Mouse (Mus musculus) neural tube, embryonic 12.5 days (tissue): ENCODE data around the gene Slc3a2. TPM values are rescaled to one million over a fixed set of nuclear protein-coding genes. Genes with fewer than 3 reads are reported as not detected.

Source experiments
- ATAC-seq: fragments of 200-750 bp; cut with Nextera tagmentation; 2 replicates; pipeline ENCODE4 v1.8.0; 2017; ENCODE audit warnings: low read depth, mild to moderate bottlenecking, moderate TSS enrichment, moderate library complexity; ENCODE audit not compliant: low FRiP score
- H3K27ac ChIP-seq: fragments of 300-500 bp; sonication (generic); 2 replicates; pipeline ENCODE4 v1.5.1; 2016
- H3K27me3 ChIP-seq: fragments of 300-500 bp; sonication (generic); replicated peaks from 2 replicates; pipeline ENCODE4 v1.6.1; 2016; ENCODE audit warnings: mild to moderate bottlenecking
- H3K36me3 ChIP-seq: fragments of 300-500 bp; sonication (generic); 2 replicates; pipeline ENCODE4 v1.6.1; 2016; ENCODE audit warnings: mild to moderate bottlenecking
- H3K4me1 ChIP-seq: fragments of 300-500 bp; sonication (generic); 2 replicates; pipeline ENCODE4 v1.6.1; 2016
- H3K4me2 ChIP-seq: fragments of 300-500 bp; sonication (generic); replicated peaks from 2 replicates; pipeline ENCODE4 v1.6.1; 2016; ENCODE audit warnings: mild to moderate bottlenecking
- H3K4me3 ChIP-seq: fragments of 300-500 bp; sonication (generic); 2 replicates; pipeline ENCODE4 v1.5.1; 2016
- H3K9ac ChIP-seq: fragments of 300-500 bp; sonication (generic); 2 replicates; pipeline ENCODE4 v1.6.1; 2016; ENCODE audit warnings: mild to moderate bottlenecking
- H3K9me3 ChIP-seq: fragments of 300-500 bp; sonication (generic); 2 replicates; pipeline ENCODE4 v1.6.1; 2016; ENCODE audit warnings: mild to moderate bottlenecking
- whole genome bisulfite sequencing: fragments of 180-500 bp; shearing (Covaris S2); methylation state at CpG from one replicate; pipeline ENCODE4 v1.1.7; 2016; 5-methylcytosine and 5-hydroxymethylcytosine counted together
- polyA plus RNA-seq: library from polyadenylated mRNA; unstranded; fragments of >200 nt; fragmentation: Nextera tagmentation; extraction: Ambion mirVana; gene quantifications from 2 replicates; pipeline ENCODE4 v1.2.1, GENCODE M21; 2016

Slc3a2 gene
- polyA plus RNA-seq, 1 experiment from 2014 or later: 147 TPM

DNA sequence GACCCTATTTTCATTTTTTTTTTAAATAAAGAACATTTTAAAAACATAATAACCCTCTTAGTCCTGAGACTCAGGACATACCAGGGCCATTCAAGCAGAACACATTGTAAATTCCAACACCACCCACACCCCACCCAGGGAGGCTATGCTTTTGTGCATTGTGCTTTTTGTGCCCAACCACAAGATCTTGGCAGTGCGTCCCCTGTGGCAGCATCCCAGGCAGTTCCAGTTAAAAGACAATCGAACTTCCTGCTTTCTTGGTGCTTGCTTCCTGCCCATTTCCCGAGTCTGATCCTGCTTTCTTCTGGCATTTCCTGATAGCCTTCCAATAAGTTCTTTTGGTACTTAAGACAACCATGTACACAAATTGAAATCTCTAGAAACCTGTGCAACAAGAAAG, 20.7 kb downstream of the Slc3a2 start:
- no peaks in the 10 kb centered on the region for H3K4me1 ChIP-seq
- WGBS: 66% methylated on average over 3 of the region's 3 CpGs
- H3K9ac ChIP-seq: no peak overlapping the region
- no peak for ATAC-seq
- no peaks in the 10 kb centered on the region for H3K9me3 ChIP-seq
- H3K27me3 ChIP-seq: no peaks in the 10 kb centered on the region
- H3K4me2 ChIP-seq: no peak overlapping the region
- H3K36me3 ChIP-seq: peaks cover 11% of the 10 kb centered on the region
- H3K27ac ChIP-seq: no peak overlapping the region
- H3K4me3 ChIP-seq: no peak overlapping the region

DNA sequence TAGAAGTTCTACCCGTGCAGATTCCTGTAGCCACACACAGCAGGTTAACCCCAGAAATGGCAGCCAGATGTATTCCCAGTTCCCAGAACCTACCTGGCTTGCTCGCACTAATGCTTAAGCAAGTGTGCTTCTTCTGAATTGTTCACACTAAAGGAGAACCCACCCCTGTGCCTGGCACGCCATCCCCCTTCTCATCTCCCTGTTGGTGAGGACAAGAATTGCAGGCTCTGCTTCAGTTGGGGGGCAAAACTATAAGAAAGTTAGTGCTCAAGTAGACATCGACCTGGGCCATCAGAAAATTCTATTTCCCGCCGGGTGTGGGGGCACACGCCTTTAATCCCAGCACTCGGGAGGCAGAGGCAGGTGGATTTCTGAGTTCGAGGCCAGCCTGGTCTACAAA, 23.5 kb downstream of the Slc3a2 start:
- 83% methylated on average over 9 of the region's 9 CpGs for WGBS
- Histone ChIP-seq H3K9me3 (no peaks in the 10 kb centered on the region), H3K27me3 (no peaks in the 10 kb centered on the region), H3K36me3 (no peaks in the 10 kb centered on the region), H3K4me3 (no peak overlapping the region), H3K4me1 (no peaks in the 10 kb centered on the region), H3K4me2 (no peak overlapping the region), H3K9ac (no peak overlapping the region), H3K27ac (no peak overlapping the region)
- no peak for ATAC-seq

DNA sequence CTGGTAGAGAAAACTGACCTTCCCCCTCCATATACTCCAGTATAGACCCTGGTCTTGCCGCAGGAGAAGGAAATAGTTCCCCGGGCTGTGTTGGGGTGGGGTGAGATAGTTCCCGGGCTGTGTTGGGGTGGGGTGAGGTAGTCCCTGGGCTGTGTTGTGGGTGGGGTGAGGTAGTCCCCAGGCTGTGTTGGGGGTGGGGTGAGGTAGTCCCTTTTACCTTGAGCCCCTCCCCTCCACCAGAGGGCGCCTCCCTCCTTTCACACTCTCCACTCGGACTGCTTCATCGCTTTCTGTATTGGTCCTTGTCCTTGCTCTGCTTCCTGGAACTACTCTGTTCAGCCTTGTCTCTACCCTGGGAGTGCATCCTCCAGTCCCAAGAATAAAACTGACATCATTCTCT, 27.8 kb downstream of the Slc3a2 start:
- ATAC-seq: peak; percentile 56
- WGBS: 57% methylated on average over 6 of the region's 6 CpGs

DNA sequence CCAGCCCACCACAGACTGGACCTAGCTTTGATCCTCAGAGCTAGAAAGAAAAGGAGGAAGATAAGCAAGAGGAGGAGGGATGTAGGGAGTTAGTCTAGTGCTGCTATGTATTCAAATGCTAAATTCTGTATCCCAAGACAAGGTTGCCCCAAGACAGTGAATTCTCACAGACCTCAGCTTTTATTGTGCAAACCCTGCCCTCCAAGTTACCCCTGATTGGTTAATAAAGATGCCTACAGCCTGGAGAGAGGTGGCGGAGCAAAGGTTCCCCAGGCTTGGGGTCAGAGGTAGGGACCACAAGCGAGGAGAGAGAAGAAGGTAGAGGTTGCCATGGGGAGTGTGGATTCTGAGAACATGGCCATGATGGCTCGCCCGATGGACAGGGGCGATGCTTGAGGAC, 30.4 kb downstream of the Slc3a2 start:
- Histone ChIP-seq H3K4me2 (no peak overlapping the region), H3K27me3 (no peaks in the 10 kb centered on the region), H3K27ac (no peak overlapping the region), H3K4me1 (no peaks in the 10 kb centered on the region), H3K4me3 (no peak overlapping the region), H3K36me3 (no peaks in the 10 kb centered on the region), H3K9me3 (no peaks in the 10 kb centered on the region), H3K9ac (no peak overlapping the region)
- no peak for ATAC-seq
- WGBS: 52% methylated on average over 5 of the region's 5 CpGs

More for the DNA sequence above, 27.8 kb downstream of the Slc3a2 start:
- Histone ChIP-seq H3K9ac (no peak overlapping the region), H3K4me1 (no peaks in the 10 kb centered on the region), H3K4me2 (no peak overlapping the region), H3K27me3 (no peaks in the 10 kb centered on the region), H3K9me3 (no peaks in the 10 kb centered on the region), H3K27ac (no peak overlapping the region), H3K36me3 (no peaks in the 10 kb centered on the region), H3K4me3 (no peak overlapping the region)

DNA sequence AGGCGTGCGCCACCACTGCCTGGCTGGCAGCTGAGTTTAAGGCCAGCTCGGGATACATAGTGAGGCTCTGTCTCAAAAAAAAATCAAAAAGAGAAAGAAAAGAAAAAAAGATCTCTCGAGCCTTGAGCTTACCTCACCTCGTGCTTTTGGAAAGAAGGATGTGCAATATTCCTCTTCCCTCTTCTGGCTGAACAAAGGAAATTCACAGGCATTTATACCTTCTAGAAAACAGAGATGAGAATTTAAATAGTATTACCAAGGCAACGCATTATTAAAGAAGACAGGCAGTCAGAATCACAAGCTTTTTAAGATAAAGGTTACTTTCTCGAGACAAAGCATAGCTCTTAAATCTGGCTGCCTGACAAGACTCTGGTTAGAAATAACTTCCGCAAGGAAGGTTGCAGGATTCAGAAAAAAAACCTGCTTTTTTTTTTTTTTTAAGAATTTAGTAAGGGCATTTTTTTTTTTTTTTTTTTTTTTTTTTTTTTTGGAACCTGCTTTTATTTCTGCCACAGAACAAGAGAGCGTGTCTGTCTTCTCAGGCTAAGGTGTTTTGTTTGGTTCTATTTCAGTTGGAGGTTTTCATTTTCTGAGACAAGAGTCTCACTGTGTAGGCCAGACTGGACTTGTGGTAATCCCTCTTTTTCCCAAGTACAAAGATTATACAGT, 31.2 kb downstream of the Slc3a2 start:
- Histone ChIP-seq H3K4me3 (no peak overlapping the region), H3K4me2 (no peak overlapping the region), H3K27me3 (no peaks in the 10 kb centered on the region), H3K36me3 (no peaks in the 10 kb centered on the region), H3K9me3 (no peaks in the 10 kb centered on the region), H3K9ac (no peak overlapping the region), H3K4me1 (no peaks in the 10 kb centered on the region), H3K27ac (no peak overlapping the region)
- ATAC-seq: no peak
- 62% methylated on average over 9 of the region's 9 CpGs for WGBS

DNA sequence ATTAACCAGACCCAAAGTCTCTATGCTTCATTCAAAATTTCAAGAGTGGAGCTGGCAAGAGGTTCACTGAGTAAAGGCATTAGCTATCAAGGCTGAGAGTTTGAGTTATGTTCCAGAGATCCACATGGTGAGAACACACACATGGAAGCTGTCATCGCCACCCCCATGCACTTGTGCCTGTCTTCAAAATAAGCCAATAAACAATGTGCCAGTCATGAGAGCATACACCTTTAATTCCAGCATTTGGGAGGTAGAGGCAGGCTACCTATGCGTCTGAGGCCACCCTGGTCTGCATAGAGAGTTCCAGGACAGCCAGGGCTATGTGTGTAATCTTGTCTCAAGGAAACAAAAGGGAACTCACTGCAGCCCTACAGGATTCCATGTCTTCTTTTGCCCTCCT, 39.5 kb downstream of the Slc3a2 start:
- no peak overlapping the region for H3K9ac ChIP-seq
- H3K4me2 ChIP-seq: no peak overlapping the region
- H3K27ac ChIP-seq: no peak overlapping the region
- ATAC-seq: no peak
- no peaks in the 10 kb centered on the region for H3K27me3 ChIP-seq
- H3K4me1 ChIP-seq: no peaks in the 10 kb centered on the region
- no peak overlapping the region for H3K4me3 ChIP-seq
- no peaks in the 10 kb centered on the region for H3K9me3 ChIP-seq
- 77% methylated on average over 2 of the region's 2 CpGs for WGBS
- no peaks in the 10 kb centered on the region for H3K36me3 ChIP-seq

DNA sequence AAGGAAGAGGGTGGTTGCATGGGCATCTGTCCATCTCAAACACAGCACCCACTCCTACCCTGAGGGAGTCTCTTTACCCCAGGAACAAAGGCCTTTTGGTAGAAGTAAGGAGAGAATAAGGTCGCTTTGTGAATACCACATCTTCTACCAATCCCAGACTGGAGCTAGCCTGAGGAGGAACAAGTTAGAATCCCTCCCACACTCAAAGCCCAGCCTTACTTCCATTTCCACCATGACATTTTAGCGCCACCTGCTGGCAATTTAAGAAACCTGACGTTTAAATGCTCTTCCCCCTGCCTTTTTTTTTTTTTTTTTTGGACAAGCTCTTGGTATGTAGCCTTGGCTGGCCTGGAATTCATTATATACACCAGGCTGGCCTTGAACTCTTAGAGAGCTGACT, 40.2 kb downstream of the Slc3a2 start:
- H3K4me1 ChIP-seq: no peaks in the 10 kb centered on the region
- no peak overlapping the region for H3K9ac ChIP-seq
- H3K36me3 ChIP-seq: no peaks in the 10 kb centered on the region
- H3K27me3 ChIP-seq: no peaks in the 10 kb centered on the region
- no peaks in the 10 kb centered on the region for H3K9me3 ChIP-seq
- peak; percentile 58 for ATAC-seq
- no peak overlapping the region for H3K27ac ChIP-seq
- 3% methylated on average over 3 of the region's 3 CpGs for WGBS
- no peak overlapping the region for H3K4me3 ChIP-seq
- no peak overlapping the region for H3K4me2 ChIP-seq

DNA sequence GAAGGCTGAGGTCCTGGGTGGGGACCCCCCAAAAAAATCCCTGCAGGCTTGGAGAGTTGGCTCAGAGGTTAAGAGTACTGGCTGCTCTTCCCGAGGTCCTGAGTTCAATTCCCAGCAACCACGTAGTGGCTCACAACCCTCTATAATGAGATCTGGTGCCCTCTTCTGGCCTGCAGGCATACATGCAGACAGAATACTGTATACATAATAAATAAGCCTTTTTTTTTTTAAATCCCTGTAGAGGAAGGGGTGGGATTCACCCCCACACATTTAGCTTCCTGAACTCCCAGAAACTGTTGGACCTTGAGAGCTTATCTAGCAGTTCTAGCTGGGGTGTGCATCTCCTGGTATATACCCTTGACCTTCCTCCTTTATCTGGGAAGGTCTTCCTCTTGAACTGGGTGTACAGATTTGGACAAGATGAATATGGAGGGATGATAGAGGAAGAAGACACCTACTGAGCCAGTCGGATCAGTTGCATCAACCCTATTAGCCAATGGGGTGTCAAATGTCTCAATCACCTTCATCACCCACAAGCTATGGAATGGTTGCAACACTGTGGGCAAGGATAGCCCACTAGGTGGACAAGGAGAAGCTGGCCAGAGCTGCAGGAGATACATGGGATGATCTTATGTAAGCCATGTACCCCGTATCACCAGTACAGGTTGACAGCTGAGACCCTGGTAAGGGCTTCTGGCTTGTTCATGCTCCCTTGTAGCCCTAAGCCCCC, 41.4 kb downstream of the Slc3a2 start:
- no peaks in the 10 kb centered on the region for H3K36me3 ChIP-seq
- no peaks in the 10 kb centered on the region for H3K27me3 ChIP-seq
- H3K27ac ChIP-seq: no peak overlapping the region
- no peak overlapping the region for H3K4me3 ChIP-seq
- no peaks in the 10 kb centered on the region for H3K4me1 ChIP-seq
- 90% methylated on average over 4 of the region's 4 CpGs for WGBS
- ATAC-seq: no peak
- no peak overlapping the region for H3K9ac ChIP-seq
- H3K4me2 ChIP-seq: no peak overlapping the region
- no peaks in the 10 kb centered on the region for H3K9me3 ChIP-seq

DNA sequence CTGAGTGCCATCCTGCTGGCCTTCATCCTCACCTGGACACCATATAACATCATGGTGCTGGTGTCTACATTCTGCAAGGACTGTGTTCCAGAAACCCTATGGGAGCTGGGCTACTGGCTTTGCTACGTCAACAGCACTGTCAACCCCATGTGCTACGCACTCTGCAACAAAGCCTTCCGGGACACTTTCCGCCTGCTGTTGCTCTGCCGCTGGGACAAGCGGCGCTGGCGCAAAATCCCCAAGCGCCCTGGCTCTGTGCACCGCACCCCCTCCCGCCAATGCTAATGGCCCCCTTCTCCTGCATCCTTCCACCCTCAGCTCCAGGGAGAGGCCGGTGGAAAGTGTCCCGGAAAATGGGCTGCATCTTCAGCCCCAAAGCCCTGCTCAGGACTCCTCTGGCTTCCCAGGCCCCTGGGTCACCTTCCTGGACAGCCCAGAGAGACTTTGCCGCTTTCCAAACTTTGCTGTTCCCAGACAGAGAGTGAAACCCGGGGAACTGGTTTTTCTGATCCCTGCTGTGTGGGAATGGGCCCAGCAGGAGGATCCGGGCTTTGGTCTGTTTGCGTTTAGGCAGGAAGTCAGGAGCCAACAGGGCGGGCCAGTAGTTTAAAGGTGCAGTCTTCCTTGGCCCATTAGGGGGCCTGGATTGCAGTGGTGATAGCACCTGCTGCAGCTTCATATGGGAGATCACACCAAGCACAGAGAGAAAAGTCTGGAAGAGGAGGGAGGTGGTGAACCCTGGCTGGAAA, 44.0 kb downstream of the Slc3a2 start:
- no peak overlapping the region for H3K4me3 ChIP-seq
- no peak overlapping the region for H3K9ac ChIP-seq
- ATAC-seq: no peak
- WGBS: 31% methylated on average over 18 of the region's 18 CpGs
- H3K4me1 ChIP-seq: no peaks in the 10 kb centered on the region
- no peaks in the 10 kb centered on the region for H3K36me3 ChIP-seq
- 0 out of 2 replicates have a peak overlapping the region, but pooled peaks have one; percentile 1 for H3K4me2 ChIP-seq
- no peaks in the 10 kb centered on the region for H3K9me3 ChIP-seq
- no peak overlapping the region for H3K27ac ChIP-seq
- H3K27me3 ChIP-seq: no peaks in the 10 kb centered on the region

DNA sequence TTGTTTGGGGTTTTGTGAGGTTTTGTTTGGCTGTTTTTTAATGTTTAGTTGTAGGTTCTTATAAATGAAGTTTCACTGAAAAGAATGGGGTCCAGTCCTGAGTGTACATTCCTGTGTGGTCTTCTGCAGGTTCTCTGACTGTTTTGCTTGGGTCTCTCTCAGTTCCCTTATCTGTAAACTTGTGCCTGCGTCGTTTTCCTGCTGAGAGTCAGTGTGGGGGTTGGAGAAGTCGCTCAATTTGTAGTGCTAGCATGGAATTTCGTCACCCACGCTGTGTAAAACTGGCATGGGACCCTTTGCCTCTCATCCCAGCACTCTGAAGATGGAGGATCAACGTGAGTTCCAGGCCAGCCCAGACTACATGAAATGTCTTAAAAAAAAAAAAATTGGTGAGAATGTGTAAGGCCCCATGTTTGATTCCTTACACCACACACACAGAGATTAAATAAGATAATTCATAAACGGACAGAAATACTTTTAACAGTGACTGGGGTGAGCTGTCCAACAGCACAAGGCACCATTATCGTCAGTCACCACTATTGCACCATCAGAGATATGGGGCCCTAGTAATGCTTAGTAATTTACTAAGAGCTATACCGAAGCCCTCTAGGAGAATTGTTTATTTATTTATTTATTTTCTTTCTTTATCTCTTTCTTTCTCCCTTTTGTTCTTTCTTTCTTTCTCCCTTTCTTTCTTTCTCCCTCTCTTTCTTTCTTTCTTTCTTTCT, 49.7 kb downstream of the Slc3a2 start:
- no peaks in the 10 kb centered on the region for H3K9me3 ChIP-seq
- H3K4me1 ChIP-seq: no peaks in the 10 kb centered on the region
- whole genome bisulfite sequencing: 74% methylated on average over 9 of the region's 9 CpGs
- H3K36me3 ChIP-seq: no peaks in the 10 kb centered on the region
- H3K27ac ChIP-seq: no peak overlapping the region
- ATAC-seq: no peak
- no peak overlapping the region for H3K4me2 ChIP-seq
- H3K27me3 ChIP-seq: no peaks in the 10 kb centered on the region
- H3K4me3 ChIP-seq: no peak overlapping the region
- no peak overlapping the region for H3K9ac ChIP-seq

DNA sequence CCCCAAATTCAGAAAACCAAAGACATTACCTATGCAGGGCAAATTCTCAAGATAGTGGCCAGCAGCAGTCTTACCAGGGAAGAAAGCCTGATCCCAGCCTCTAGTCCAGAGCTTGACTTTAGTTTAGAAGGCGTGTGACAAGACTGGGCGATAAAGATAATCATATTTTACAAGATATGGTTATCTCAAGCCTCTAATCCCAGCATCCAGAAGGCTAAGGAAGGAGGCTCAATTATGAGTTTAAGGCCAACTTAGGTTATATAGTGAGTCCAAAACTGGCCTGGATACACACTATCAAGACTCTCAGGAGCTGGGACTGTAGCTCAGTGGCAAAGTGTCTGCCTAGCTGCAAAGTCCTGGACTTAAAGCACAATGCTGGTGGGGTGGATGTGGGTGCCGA, 50.3 kb downstream of the Slc3a2 start:
- Histone ChIP-seq H3K4me3 (no peak overlapping the region), H3K27ac (no peak overlapping the region), H3K9ac (no peak overlapping the region), H3K9me3 (no peaks in the 10 kb centered on the region), H3K36me3 (no peaks in the 10 kb centered on the region), H3K4me1 (no peaks in the 10 kb centered on the region), H3K4me2 (no peak overlapping the region), H3K27me3 (no peaks in the 10 kb centered on the region)
- WGBS: 91% methylated on average over 3 of the region's 3 CpGs
- ATAC-seq: no peak

DNA sequence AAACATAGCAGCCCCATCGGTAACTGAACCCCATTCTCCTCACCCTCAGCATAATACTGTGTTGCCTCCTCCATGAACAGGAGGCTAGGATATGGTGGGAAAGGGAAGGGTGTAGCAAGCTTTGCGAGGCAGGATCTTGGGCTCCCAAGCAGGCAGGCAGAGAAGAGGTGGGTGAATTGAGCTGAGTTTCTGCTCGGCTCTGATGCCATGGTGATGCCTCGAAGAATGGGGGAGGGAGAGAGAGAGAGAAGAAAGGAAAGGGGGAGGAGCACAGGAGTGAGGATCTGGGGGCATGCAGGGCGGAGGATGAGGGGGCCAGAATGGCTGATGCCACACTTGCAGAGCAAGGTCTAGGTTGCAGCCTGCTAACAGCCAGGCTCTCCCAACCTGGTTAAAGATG, 57.4 kb downstream of the Slc3a2 start:
- Histone ChIP-seq H3K27me3 (no peaks in the 10 kb centered on the region; the same call in 1 of the 2 replicates), H3K36me3 (no peaks in the 10 kb centered on the region), H3K27ac (no peak overlapping the region), H3K4me1 (peaks cover 9% of the 10 kb centered on the region; the same call in 1 of the 2 replicates), H3K4me2 (no peak overlapping the region), H3K9me3 (no peaks in the 10 kb centered on the region), H3K4me3 (no peak overlapping the region), H3K9ac (no peak overlapping the region)
- no peak for ATAC-seq
- 58% methylated on average over 5 of the region's 5 CpGs for WGBS
